Mouse (Mus musculus) kidney, postnatal 36 days (tissue): ENCODE measurements around the gene Ift57.

Experiments used
- DNase-seq, 2 experiments: peaks; one replicate each; pipeline ENCODE4 v3.0.0; 2021 to 2022; ENCODE audit warnings: mixed read lengths in 2 of 2

Ift57 gene

DNA sequence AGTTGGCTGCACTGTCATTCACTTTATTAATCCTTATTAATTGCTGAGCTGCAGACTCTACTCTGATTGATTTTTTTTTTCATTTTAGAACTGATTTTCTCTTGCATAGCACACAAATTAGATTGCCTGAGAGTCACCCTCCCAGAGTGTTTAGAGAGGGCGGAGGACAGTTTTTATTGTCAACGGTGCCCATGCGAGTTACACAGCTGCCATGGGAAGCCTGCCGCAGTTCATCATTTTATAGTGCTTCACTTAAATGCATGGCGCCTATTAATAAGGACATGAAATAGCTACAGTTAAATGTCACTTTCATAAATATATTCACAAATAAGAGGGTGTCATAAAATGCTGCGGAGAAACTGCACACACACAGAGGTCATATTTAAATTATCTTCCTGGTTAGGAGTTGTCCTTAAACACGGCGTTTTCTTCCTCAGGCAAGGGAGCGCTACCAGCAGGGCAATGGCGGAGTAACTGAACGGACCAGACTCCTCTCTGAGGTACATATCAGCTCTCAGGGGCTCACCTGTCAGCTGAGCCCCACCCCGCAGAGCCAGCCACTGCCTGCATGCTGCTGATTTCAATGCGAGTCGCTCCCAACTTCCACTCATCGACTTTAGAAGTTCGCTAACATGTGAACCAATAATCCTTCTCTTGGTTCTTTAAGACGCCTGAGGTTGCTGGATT, 61.6 kb downstream of the Ift57 start:
- no peak for DNase-seq

- no peak for DNase-seq
These were observed 62.9 kb downstream of the Ift57 start for GRCm38 (mm10) chr16:49761981-49762380.

GRCm38 (mm10) chr16:49766326-49766725, 67.3 kb downstream of the Ift57 start:
- DNase-seq, result peak; percentile 39 to 59

GRCm38 (mm10) chr16:49768491-49769031, 69.5 kb downstream of the Ift57 start:
- no peak for DNase-seq

GRCm38 (mm10) chr16:49769831-49770261, 70.8 kb downstream of the Ift57 start:
- DNase-seq, result no peak

DNA sequence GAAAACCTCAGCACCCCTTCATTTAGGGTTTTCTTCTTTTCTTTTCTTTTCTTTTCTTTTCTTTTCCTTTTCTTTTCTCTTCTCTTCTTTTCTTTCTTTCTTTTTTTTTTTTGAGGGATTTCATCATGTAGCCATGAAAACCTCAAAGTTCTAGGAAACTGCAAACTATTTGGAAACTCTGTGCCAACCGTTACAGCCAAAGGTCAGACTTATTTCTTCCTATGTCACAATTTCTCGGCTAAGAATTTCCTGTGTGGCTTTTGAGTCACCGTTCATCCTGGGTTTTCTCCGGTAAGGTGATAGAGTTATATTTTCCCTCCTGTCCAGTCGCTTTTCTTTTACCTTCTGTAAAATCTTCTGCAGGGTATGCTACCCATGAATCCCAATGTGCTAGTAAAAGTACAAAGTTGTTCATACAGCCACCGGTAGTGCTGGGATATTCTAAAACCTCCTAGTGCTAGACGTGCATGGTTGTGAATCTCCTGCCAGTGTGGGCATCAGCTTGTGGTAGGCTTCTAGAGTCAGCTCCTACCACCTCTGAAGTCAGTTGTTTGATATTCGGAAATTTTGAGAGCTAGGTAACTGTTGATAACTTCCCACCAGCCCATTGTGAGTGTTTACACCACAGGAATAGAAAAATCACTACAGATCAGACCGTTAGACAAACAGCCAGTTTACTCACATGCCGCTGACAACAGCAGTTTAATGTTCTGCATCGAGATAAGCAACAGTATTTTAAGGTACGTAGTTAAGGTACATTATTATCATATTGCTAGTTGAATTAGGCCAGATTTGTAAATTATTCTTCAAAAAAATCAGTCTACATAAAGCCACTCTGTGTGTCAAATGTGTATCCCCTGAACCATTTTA, 71.5 kb downstream of the Ift57 start:
- no peak for DNase-seq

DNA sequence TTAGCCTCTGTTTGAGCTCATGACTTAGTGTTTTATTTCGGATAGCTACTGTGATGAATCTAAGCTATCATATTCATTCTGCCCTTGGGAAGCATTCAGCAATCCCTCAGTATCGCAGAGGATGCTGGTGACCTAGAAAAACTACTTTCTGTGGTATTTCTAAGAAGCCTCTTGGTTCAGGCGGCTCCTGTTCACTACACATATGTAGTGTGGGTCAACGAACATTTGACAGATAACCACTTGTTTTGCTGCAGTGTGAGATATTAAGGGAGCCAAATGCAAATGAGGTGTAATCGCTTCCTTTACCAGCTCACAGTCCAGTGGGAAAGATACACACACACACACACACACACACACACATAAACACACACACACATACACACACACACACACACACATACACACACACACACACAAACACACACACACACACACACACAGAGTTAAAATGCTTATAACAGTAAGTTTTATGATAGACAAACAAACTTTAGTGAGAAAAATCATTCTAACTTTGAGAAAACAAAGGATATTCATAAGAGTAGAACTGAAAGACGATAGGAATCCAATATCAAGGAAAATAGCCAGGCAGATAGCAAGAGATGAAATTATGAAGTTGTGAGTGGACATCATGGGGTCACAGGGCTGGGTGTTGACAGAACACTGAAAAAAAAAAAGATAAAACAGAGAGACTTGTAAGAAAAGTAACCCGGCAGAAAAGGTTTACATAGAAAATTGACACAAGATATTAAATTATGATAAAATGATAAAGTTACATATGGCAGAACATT, 72.8 kb downstream of the Ift57 start:
- no peak for DNase-seq

- no peak for DNase-seq
These were observed 73.5 kb downstream of the Ift57 start for GRCm38 (mm10) chr16:49772576-49772975.

GRCm38 (mm10) chr16:49773068-49773467, 74.0 kb downstream of the Ift57 start:
- DNase-seq, result no peak

DNA sequence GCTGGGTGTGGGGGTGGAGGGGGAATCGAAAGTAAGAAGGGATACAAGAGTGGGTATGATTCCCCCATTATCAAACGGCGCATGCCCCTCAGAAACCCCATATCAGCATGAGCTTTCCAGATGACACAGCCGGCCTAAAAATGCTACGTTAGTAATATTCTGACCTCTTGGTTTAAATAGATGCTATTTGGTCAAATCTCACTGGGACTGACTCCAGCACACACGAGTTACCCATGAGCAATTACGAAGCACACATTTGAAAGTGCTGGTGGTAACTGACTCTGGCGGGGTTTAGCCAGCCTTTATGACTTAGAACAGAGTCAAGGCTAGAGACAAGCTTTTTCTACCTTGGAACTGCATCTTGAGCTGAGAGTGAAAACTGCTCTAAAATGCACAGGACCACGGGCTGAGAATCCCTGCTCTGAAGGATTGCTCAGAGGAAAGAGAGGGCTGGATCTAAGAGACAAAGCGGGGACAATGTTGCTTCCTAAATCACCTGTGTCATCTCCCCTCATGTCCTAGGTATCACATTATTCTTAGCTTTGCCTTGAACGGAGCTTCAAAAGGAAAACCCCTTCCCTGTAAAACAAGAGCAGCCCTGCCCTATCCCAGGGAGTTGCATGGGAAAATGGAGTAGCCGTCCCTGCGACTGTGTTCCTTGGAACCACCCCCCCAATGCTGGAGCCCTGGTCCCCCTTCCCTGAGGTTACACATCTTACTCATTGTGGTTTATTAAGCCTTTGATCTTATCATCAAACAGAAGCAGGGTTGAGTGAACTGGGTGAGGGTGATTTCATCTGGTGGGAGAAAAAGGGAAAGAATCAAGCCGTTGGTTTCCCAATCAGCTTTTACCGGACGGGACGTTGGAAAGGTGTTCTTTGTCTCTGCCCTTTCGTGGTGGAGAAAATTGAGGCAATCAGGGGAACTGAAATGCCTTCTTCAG, 75.3 kb downstream of the Ift57 start:
- no peak for DNase-seq

DNA sequence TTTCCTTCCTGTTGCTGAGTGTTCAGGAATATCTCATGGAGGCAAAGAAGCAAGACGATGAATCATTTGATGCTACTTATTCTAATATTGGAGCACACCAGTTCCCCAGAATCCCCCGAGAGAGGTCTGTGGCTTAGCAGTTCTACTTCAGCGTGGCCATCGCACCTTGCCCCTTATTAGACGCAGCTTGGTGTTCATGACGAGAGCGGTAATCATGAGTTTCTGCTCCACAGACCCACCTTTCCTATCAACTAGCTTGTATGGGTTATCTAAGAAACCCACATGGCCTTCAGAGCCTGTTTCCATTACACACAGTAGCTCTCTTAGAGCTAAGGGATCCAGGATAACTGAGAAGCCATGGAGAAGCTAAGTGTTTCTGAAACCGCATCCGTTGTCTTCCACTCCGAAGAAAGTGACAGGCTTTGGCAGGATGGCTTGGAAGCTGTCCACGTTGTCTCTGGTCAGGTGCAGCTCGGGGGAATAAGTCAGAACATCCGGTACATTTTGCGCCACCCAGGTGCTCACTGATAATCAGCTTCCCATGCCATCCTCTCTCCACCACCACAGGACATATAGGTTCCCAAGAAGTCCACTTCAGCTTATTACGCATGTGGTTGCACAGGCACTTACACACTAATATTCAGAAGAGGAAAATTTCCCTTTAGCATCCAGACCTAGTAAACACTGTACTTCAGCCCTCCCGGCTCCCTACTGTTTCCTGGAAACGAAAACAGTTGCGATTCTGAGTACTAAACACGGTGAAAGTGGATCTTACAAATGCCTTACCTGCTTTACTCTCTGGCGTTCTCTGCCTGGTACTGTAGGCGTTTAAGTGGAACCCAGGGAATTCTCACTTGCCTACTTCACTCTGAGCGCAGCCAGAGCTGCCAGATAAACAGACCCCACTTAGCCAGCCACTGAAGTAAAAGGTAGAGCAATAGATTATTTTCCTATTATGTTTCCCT, 76.3 kb downstream of the Ift57 start:
- DNase-seq, result no peak

DNA sequence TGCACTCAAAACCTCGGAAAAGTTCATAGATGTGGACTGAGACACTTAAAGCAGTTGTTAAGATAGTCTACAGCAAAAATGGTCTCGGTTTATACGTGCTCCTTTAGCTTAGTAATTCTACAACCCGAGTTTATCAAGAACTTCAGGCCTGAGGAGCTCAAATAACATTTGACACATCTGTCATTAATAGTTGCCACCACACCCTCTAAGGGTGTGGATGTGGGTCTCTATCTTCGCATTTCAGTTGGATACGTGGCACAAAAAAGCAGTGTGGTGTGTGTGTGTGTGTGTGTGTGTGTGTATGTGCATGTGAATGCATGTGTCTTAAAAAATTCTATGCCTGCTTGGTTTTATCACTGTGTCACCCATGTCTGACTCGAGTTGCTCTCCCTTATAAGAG, 77.9 kb downstream of the Ift57 start:
- DNase-seq, result no peak

DNA sequence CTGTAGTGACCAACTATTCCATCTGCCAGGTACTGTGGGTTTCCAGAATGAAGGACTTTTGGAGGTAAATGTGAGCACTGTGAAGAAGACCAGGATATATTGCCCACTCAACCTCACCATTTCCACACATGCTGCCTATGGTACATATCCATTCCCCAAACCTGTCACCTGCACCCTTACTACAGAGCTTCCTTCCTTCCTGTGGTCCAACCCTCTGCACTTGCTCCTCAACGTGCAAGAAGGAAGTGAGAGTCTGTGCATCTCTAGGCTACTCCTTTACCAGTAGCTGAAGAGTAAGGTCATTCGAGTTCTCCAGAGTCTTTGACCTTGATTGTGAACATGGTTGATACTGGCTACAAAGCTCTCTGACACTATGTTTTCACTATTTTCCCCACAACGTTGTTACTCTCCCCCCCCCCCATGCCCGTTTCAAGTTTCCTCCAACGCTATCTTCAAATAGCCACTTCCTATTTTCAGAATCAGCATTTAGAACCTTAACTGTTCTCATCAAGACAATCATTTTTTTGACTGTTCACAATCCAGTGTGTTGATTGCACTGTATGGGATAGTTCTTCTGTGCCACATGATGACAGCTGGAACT, 82.6 kb downstream of the Ift57 start:
- no peak for DNase-seq

GRCm38 (mm10) chr16:49783369-49783768, 84.3 kb downstream of the Ift57 start:
- DNase-seq, result no peak

DNA sequence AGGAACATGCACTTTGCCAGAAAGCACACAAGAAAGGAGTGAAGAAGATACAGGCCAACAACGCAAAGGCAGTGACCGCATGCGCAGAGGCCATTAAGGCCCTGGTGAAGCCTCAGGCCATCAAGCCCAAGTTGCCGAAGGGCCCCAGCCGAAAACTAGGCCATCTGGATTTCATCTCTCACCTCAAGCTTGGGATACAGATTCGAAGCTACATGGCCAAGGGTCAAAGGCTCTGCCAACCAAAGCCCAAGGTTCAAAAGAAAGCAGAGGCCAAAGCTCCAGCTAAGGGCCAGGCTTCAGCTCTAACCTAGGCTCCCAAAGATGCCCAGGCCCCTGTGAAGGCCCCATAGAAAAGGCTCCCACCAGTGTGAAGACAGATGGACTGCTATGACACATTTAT, 87.1 kb downstream of the Ift57 start:
- no peak for DNase-seq

GRCm38 (mm10) chr16:49787714-49788113, 88.7 kb downstream of the Ift57 start:
- no peak for DNase-seq

DNA sequence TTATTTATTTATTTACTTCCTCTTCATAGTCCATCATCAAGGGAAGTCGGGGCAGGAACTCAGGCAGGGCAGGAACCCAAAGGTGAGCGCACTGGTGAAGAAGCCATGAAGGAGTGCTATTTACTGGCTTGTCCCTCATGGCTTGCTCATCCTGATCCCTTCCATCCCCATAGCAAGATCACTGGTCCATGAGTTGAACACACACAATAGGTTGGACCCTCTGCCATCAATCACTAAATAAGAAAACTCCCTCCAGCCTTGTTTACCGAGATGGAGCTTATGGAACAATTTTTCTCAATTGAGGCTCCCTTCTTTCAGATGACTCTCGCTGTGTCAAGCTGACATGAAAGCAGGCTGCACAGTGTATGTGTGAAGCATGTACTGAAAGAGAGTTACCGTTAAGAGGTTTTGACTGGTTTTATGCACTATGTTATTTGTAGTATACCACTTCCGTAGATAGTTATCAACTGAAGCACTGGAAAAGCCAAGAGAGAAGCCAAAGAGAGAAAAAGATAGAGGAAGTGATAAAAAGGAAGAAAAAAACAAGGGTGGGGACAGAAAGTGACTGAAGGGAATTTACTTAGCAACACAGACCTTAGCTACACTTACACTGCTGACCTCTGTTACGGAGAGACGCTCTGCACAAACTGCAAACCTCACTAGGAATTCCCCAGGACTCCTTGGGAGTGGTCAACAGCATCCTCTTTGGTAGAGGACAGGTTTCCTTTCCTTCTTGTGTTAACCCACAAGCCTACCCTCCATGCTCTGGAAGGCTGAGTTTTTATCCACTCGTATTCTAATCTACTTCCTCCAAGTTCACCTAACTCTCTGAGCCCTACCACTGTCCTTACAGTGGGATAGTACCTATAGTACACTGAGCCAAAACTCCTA, 91.8 kb downstream of the Ift57 start:
- no peak for DNase-seq

- peak; percentile 42 to 59 for DNase-seq
These were observed 93.4 kb downstream of the Ift57 start for GRCm38 (mm10) chr16:49792446-49792878.

- no peak for DNase-seq
These were observed 94.6 kb downstream of the Ift57 start for GRCm38 (mm10) chr16:49793596-49793995.
